Mouse (Mus musculus) bone marrow, adult 2 months (tissue): Measurements from ENCODE around the gene Pald1. TPM values are rescaled to one million over a fixed set of nuclear protein-coding genes. Genes with fewer than 3 reads are reported as not detected.

Experiments
- H3K27ac ChIP-seq: fragments of 200-500 bp; 2 replicates; pipeline ENCODE4 v1.5.1; 2012; ENCODE audit warnings: low read depth, mild to moderate bottlenecking, control low read depth, inconsistent platforms, low read length; ENCODE audit not compliant: control insufficient read depth, poor library complexity, insufficient read depth
- H3K4me1 ChIP-seq: fragments of 200-500 bp; 2 replicates; pipeline ENCODE4 v1.6.1; 2011; ENCODE audit warnings: low read length; ENCODE audit not compliant: control insufficient read depth, insufficient read depth
- H3K4me3 ChIP-seq: fragments of 200-500 bp; replicated peaks from 2 replicates; pipeline ENCODE3; 2011; ENCODE audit warnings: mild to moderate bottlenecking, low read depth, low read length, control low read depth; ENCODE audit not compliant: control insufficient read depth
- CTCF ChIP-seq: fragments of 200-500 bp; IDR thresholded peaks from 2 replicates; pipeline ENCODE4 v1.5.1; 2011; ENCODE audit warnings: low read length, control low read depth; ENCODE audit not compliant: control insufficient read depth, insufficient read depth
- POLR2A ChIP-seq: fragments of 200-500 bp; IDR thresholded peaks from 2 replicates; pipeline ENCODE4 v1.6.1; 2011; ENCODE audit warnings: low read depth, mild to moderate bottlenecking, control low read depth, low read length, borderline replicate concordance; ENCODE audit not compliant: control insufficient read depth
- WGBS: fragments of 180-500 bp; shearing (Covaris S2); methylation state at CpG from one replicate; pipeline ENCODE4 v1.1.7; 2018; 5-methylcytosine and 5-hydroxymethylcytosine counted together
- polyA plus RNA-seq: library from polyadenylated mRNA; stranded (reverse); fragments of >200 nt; gene quantifications from 2 replicates; pipeline ENCODE4 v1.2.4, GENCODE M21; 2011; ENCODE audit warnings: low replicate concordance; ENCODE audit not compliant: missing spikeins, insufficient read depth, insufficient read length

Gene Pald1
- polyA plus RNA-seq, 1 experiment: 4.1 TPM

DNA sequence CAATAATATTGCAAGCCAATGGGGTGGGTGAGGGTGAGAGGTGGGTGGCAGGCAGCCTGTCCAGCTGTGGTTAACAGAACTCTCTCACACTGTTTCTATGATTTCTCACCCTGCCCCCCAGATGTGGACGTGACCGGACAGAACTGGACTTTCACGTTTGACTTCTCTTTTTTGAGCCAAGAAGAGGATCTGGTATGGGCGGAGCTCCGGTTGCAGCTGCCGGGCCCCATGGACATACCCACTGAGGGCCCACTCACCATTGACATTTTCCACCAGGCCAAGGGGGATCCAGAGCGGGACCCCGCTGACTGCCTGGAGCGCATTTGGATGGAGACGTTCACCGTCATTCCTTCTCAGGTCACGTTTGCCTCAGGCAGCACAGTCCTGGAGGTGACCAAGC lies 39.5 kb upstream of the Pald1 start:
- 60% methylated on average over 12 of the region's 12 CpGs for WGBS
- TF ChIP-seq POLR2A (no peak), CTCF (no peak)

DNA sequence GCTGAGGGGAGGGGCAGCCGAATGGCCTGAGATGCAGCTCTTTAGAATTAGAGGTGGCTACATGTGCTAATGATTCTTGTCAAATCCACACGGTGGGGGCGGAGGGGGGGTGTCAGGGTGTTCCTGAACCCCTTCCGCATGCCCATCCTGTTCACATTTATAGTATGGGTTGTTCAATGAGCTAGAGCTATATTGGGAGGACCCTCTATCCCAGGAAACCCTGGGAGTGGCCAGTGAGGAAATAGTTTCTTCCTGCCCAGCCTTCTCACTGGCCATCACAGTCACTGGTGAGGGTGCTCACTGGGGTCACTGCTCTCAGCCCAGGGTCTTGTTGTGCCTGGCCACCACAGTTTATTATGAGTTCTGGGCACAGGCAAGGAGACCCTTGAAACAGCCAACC lies 36.7 kb upstream of the Pald1 start:
- no peaks in the 10 kb centered on the region for H3K4me1 ChIP-seq
- 39% methylated on average over 4 of the region's 4 CpGs for WGBS
- no peak overlapping the region for H3K4me3 ChIP-seq
- H3K27ac ChIP-seq: no peak overlapping the region
- TF ChIP-seq CTCF (no peak), POLR2A (no peak)

More for the DNA sequence above, 39.5 kb upstream of the Pald1 start:
- Histone ChIP-seq H3K27ac (no peak overlapping the region), H3K4me3 (no peak overlapping the region), H3K4me1 (no peaks in the 10 kb centered on the region)

DNA sequence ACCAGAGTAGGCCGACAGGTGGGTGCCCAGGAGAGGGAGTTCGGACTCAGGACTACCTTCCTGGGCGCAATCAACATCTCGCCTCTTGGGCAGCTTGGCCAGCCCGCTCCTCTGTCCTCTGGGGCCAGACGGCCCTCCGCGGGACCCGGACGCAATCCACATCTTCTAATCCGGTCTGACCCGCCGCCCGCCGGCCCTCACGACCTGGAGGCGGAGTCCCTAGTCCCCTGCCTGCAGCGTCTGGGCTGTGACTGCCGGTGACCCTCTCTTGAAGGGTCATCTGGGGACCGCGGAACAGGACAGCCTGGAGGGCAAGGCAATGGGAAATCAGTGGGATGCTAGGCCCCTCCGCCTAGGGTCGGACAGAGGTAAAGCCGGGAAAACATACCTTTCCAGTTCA lies 35.8 kb upstream of the Pald1 start:
- TF ChIP-seq CTCF (no peak), POLR2A (no peak)
- Histone ChIP-seq H3K4me1 (no peaks in the 10 kb centered on the region), H3K4me3 (no peak overlapping the region), H3K27ac (no peak overlapping the region)
- WGBS: 16% methylated on average over 23 of the region's 24 CpGs

DNA sequence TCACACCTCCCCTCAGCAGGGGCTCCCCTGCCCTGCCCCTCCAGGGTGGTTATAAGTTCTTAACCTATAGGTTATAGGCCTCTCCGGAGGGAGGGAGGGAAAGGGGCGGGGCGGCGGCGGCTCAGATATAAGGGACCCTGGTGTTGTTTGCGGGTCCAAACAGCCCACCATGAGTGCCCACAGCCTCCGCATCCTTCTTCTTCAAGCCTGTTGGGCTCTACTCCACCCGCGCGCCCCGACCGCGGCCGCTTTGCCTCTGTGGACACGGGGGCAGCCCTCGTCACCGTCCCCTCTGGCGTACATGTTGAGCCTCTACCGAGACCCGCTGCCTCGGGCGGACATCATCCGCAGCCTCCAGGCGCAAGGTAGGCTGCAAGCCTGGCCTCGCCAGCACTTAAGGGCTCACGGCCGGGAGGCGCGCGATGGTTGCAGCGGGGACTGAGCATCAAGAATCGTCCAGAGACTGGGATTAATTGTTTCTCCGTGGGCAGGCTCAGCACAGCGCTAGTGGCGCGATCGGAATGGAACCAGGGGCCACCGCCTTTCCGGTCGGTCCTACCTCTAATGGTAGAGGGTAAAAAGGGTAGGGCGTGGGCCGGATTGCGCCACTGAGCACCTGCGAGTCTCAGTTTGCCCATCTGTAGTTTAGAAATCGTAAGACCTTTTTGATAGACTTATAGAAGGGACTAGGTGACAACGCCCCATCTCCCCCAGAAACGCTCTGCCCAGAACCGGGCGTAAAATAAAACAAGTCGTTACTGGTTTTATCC lies 35.0 kb upstream of the Pald1 start:
- Histone ChIP-seq H3K4me1 (no peaks in the 10 kb centered on the region), H3K4me3 (no peak overlapping the region), H3K27ac (no peak overlapping the region)
- TF ChIP-seq POLR2A (no peak), CTCF (no peak)
- WGBS: 4% methylated on average over 50 of the region's 50 CpGs

DNA sequence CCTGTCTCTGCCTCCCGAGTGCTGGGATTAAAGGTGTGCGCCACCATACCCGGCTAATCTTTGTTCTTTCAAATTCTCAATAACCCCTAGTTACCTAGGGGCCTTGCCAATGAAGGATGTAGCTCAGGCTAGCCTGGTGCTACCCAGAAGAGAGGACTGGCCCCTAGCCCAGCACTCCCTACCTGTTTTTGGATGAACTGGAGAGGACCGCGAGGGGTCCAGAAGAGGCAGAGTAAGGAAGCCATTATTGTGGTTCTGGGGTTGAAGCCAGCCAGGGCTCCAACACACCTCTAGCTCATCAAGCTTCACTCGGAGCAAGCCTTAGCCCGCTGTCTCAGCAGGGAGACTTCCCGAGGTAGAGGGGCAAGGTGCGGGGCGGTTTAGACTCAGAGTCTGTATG lies 34.3 kb upstream of the Pald1 start, which contains the start of gene Nodal:
Nodal (plus strand) TSS at position 301 of the 400 bp plus-strand sequence.
- H3K4me1 ChIP-seq: no peaks in the 10 kb centered on the region
- TF ChIP-seq CTCF: no peak
- TF ChIP-seq POLR2A: no peak
- 48% methylated on average over 10 of the region's 10 CpGs for WGBS
- H3K27ac ChIP-seq: no peak within 1 kb of the TSS
- no peak within 1 kb of the TSS for H3K4me3 ChIP-seq

DNA sequence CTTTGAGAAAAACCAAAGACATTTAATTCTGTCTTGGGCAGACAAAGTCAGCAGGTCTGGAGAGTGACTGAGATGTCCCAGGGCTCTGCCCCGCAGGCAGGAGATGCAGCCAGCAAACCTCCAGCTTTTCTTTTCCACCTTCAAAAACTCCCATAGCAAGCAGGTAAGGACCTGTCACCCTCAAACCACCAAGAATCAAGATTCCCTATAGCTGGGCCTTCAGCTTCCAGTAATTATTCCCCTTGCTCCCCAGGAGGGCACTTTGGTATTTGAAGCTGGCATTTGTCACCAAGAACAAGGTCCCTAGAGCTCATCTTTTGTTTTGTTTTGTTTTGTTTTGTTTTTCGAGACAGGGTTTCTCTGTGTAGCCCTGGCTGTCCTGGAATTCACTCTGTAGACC lies 33.7 kb upstream of the Pald1 start:
- Histone ChIP-seq H3K4me3 (no peak overlapping the region), H3K4me1 (no peaks in the 10 kb centered on the region), H3K27ac (no peak overlapping the region)
- WGBS: 57% methylated on average over 2 of the region's 2 CpGs
- no peak for TF ChIP-seq POLR2A
- TF ChIP-seq CTCF: no peak

DNA sequence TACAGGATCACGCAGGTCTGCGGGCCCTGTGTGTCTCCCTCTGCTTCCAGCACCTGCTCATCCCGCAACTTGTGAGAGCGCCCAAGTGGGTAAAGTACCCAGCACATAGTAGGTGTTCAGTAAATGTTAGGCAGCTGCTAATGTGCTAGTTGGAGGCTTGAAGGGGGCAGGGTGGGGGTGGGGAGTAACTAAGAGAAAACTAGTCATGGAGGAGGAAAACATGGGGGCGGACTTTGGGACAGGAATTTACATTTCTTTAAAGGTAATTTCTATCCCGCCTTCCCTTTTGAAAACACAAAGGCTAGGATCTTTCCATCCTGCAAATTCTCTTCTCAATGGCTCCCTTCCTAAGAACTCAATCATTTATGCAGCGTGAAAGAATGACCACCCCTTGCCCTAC lies 33.2 kb upstream of the Pald1 start:
- TF ChIP-seq POLR2A (no peak), CTCF (no peak)
- 71% methylated on average over 7 of the region's 7 CpGs for WGBS
- H3K4me1 ChIP-seq: no peaks in the 10 kb centered on the region

DNA sequence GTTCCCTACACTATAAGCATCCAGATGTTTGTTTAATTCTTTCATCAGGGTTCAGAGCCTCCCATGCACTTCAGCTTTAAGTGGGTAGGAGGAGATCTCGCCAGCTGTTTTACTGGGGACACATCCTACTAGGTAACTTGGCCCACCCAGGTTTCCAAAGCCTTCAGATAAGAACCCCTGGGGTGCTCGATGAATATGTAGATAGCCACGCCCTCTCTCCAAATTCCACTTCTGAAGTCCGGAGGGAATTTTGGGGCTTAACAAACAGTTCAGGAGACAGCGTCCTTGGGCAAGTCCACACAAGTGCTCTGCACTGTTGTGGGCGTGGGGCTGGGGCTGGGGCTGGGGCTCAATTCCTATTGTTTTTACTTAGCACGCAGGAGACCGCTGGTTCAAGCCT lies 32.6 kb upstream of the Pald1 start:
- TF ChIP-seq POLR2A: no peak
- TF ChIP-seq CTCF: no peak
- Histone ChIP-seq H3K4me3 (no peak overlapping the region), H3K27ac (no peak overlapping the region), H3K4me1 (no peaks in the 10 kb centered on the region)
- 61% methylated on average over 8 of the region's 8 CpGs for WGBS

More for the DNA sequence above, 33.2 kb upstream of the Pald1 start:
- no peak overlapping the region for H3K4me3 ChIP-seq
- H3K27ac ChIP-seq: no peak overlapping the region

DNA sequence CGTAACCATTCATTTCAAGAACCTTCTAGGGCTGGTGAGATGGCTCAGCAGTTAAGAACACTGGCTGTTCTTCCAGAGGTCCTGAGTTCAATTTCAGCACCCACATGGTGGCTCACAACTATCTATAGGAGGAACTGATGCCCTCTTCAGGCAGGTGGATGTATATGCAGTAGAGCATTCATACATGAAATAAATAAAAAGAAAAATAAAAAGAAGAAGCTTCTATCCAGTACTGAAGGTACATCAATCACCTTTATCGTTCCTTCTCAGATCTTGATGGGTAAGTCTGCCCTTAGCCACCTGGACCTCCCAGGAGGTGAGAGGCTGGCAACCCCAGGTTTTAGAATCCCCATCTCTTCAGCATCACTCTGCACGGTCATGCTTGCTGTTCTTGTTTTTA lies 31.9 kb upstream of the Pald1 start:
- no peak overlapping the region for H3K4me3 ChIP-seq
- no peaks in the 10 kb centered on the region for H3K4me1 ChIP-seq
- WGBS: 69% methylated on average over 3 of the region's 3 CpGs
- H3K27ac ChIP-seq: no peak overlapping the region
- TF ChIP-seq CTCF (no peak), POLR2A (no peak)
